Mouse (Mus musculus) ES-E14 (cell line): ENCODE measurements around the gene Cald1. TPM values are rescaled to one million over a fixed set of nuclear protein-coding genes. Genes with fewer than 3 reads are reported as not detected.

Experiments
- DNase-seq: peaks from one replicate; pipeline ENCODE4 v3.0.0-alpha.2; 2013; ENCODE audit warnings: low read depth, low spot score
- H3K27ac ChIP-seq: 2 replicates; pipeline ENCODE4 v1.5.1; 2012; ENCODE audit warnings: low read depth, mild to moderate bottlenecking, low read length, moderate library complexity, mixed read lengths; ENCODE audit not compliant: poor library complexity, insufficient read depth, severe bottlenecking
- H3K36me3 ChIP-seq: 2 replicates; pipeline ENCODE4 v1.6.1; 2012; ENCODE audit warnings: mild to moderate bottlenecking, low read length, moderate library complexity, mixed read lengths; ENCODE audit not compliant: control insufficient read depth, poor library complexity, insufficient read depth, severe bottlenecking
- H3K4me1 ChIP-seq, 2 experiments: fragments of 150-350 bp in 1 of 2; sonication (generic) in 1 of 2; 2 replicates each; pipeline ENCODE4 v1.6.1; 2012; ENCODE audit warnings: low read length in 2 of 2, mild to moderate bottlenecking in 1 of 2, mixed read lengths in 1 of 2; ENCODE audit not compliant: control insufficient read depth in 2 of 2, insufficient read depth in 2 of 2, poor library complexity in 1 of 2
- H3K4me3 ChIP-seq, 2 experiments: fragments of 150-350 bp in 1 of 2; sonication (generic) in 1 of 2; 2 replicates each; pipeline ENCODE4 v1.5.1; 2012; ENCODE audit warnings: low read length in 2 of 2, low read depth in 1 of 2, mild to moderate bottlenecking in 1 of 2, mixed read lengths in 1 of 2; ENCODE audit not compliant: insufficient read depth in 1 of 2, poor library complexity in 1 of 2, severe bottlenecking in 1 of 2
- H3K9ac ChIP-seq: 2 replicates; pipeline ENCODE4 v1.6.1; 2012; ENCODE audit warnings: low read depth, mild to moderate bottlenecking, low read length, mixed read lengths; ENCODE audit not compliant: poor library complexity, insufficient read depth, severe bottlenecking
- H3K9me3 ChIP-seq: fragments of 150-350 bp; sonication (generic); 2 replicates; pipeline ENCODE4 v1.6.1; 2012; ENCODE audit warnings: low read depth, mild to moderate bottlenecking, low read length; ENCODE audit not compliant: control insufficient read depth, insufficient read depth
- CHD2 ChIP-seq: IDR thresholded peaks from 2 replicates; pipeline ENCODE4 v1.6.1; 2014; ENCODE audit warnings: mild to moderate bottlenecking, low read depth, low read length, inconsistent platforms
- HCFC1 ChIP-seq: IDR thresholded peaks from 2 replicates; pipeline ENCODE4 v1.6.1; 2012; ENCODE audit warnings: low read length, inconsistent platforms, borderline replicate concordance; ENCODE audit not compliant: insufficient read depth
- MAFK ChIP-seq: IDR thresholded peaks from 2 replicates; pipeline ENCODE4 v1.6.1; 2014; ENCODE audit warnings: mild to moderate bottlenecking, low read depth, low read length, inconsistent platforms; ENCODE audit not compliant: insufficient read depth
- ZC3H11A ChIP-seq: IDR thresholded peaks from 2 replicates; pipeline ENCODE4 v1.6.1; 2012; ENCODE audit warnings: low read depth, mild to moderate bottlenecking, inconsistent platforms, low read length, borderline replicate concordance
- ZNF384 ChIP-seq: IDR thresholded peaks from 2 replicates; pipeline ENCODE4 v1.6.1; 2012; ENCODE audit warnings: low read depth, low read length, inconsistent platforms
- in situ Hi-C, 2 experiments: fragments of 600-800 bp; cut with MboI; formaldehyde crosslinking; loops; one replicate each; pipeline ENCODE4 v1.15.1; 2025; ENCODE audit warnings: low sequenced_read_pairs in 2 of 2, inconsistent platforms in 1 of 2; ENCODE audit not compliant: unreplicated experiment in 2 of 2
- total RNA-seq: library from RNA; depleted of rRNA; stranded (reverse); fragments of 300-350 nt; gene quantifications from 2 replicates; pipeline ENCODE4 v1.2.3, GENCODE M21; 2012

Gene Cald1
- total RNA-seq, 1 experiment = 108 TPM

DNA sequence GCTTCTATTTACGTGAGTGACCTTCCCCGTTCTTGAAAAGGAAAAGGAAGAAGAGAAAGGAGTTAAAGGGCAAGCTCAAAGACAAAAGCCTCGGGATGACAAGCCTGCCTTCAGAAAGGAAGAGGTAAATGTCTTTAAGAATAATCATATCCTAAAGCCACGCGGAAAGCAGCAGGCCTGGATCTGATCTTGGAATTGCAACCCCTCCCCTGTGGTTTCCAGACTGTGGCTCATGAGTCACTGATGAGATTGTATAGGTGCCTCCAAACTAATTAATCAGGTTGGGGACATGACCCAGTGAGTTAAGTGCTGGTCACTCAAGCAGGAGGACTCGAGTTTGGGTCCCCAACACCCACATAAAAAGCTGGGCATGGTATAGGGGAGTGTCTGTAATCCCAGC lies 149.5 kb downstream of the Cald1 start:
- Histone ChIP-seq H3K9ac (no peak overlapping the region), H3K36me3 (peaks cover 2% of the 10 kb centered on the region; the same call in 1 of the 2 replicates), H3K27ac (no peak overlapping the region), H3K4me1 (no peaks in the 10 kb centered on the region), H3K4me3 (no peak overlapping the region), H3K9me3 (no peaks in the 10 kb centered on the region)
- no peak for TF ChIP-seq CHD2
- no peak for TF ChIP-seq ZC3H11A
- TF ChIP-seq MAFK = no peak
- TF ChIP-seq HCFC1 = no peak
- TF ChIP-seq ZNF384 = no peak
- in situ Hi-C loops = no loop called here
- DNase-seq = no peak

- in situ Hi-C loops = no loop called here
- TF ChIP-seq HCFC1 = no peak
- TF ChIP-seq MAFK = no peak
- no peak for TF ChIP-seq ZC3H11A
- TF ChIP-seq CHD2 = no peak
- no peak for TF ChIP-seq ZNF384
- H3K4me1 ChIP-seq = no peaks in the 10 kb centered on the region
- H3K4me3 ChIP-seq = no peak overlapping the region
- H3K9me3 ChIP-seq = no peaks in the 10 kb centered on the region
- no peak for DNase-seq
- H3K36me3 ChIP-seq = peaks cover 2% of the 10 kb centered on the region; the same call in 1 of the 2 replicates
- no peak overlapping the region for H3K27ac ChIP-seq
- no peak overlapping the region for H3K9ac ChIP-seq
These were observed 150.3 kb downstream of the Cald1 start for GRCm38 (mm10) chr6:34748566-34748965.

DNA sequence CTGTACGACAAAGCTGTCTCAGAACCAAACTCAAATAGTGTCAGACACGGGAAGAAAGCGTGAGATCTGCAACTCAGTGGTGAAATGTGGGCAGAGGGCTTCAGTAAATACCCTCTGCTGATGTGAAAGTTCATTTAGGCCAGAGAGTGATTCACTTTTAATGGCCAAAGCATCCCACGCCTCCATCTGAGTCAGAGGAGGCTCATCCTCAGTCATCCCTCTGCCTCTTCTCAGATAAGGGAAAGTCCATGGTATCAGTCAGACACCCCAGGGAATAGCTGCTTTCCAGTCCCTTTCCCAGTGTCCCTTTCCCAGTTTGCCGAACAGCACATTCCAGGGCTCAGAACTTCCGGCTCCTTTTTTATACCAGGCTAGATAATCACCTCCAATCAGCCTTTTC lies 151.2 kb downstream of the Cald1 start:
- Histone ChIP-seq H3K4me1 (no peaks in the 10 kb centered on the region), H3K9me3 (no peaks in the 10 kb centered on the region), H3K36me3 (peaks cover under 1% of the 10 kb centered on the region; the same call in 1 of the 2 replicates), H3K9ac (no peak overlapping the region), H3K4me3 (no peak overlapping the region), H3K27ac (no peak overlapping the region)
- no peak for TF ChIP-seq CHD2
- TF ChIP-seq HCFC1 = no peak
- no peak for TF ChIP-seq ZNF384
- no peak for TF ChIP-seq ZC3H11A
- TF ChIP-seq MAFK = no peak
- DNase-seq = no peak
- in situ Hi-C loops = no loop called here

DNA sequence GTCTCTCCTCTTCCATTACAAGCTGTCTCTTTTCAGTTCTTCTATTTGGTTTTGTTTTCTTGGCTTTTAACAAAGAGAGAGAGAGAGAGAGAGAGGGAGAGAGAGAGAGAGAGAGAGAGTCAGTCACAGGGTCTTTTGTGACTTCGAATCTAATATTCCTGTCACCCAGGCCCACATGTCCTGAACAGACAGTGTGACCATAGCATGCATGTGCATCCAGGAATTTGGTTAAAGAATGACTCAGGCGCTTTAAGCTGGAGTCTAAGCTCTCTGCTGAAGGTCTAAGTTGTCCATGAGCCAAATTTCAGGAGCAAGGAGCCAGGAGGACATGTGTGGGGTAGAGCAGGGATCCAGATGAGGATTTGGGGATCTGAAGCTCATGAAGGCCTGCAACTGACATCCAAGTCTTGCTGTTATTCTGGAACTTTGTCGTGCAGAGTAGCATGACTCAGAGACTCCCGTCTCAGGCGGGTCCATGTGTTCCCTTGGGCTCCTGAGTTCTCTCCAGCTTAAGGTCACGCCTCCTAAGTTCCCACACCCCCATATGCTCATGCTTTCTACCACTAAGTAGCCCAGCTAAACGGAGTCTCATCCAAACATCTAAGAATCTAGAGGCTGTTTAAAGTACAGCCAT lies 152.3 kb downstream of the Cald1 start:
- no peaks in the 10 kb centered on the region for H3K9me3 ChIP-seq
- no peak overlapping the region for H3K4me3 ChIP-seq
- in situ Hi-C loops = loop anchor here (10.0 to 25.0 kb wide), 3 partner anchors 236 to 463 kb away; no protein-coding TSS in a partner anchor
- H3K36me3 ChIP-seq = peaks cover 1% of the 10 kb centered on the region; the same call in 1 of the 2 replicates
- H3K27ac ChIP-seq = no peak overlapping the region
- no peak overlapping the region for H3K9ac ChIP-seq
- TF ChIP-seq HCFC1 (no peak), ZNF384 (no peak), ZC3H11A (no peak), MAFK (no peak), CHD2 (no peak)
- DNase-seq = no peak
- H3K4me1 ChIP-seq = no peaks in the 10 kb centered on the region
